Mouse (Mus musculus) kidney, adult 11 months (tissue): Measurements from ENCODE around the gene Olfr1090.

Source experiments
- DNase-seq: peaks from one replicate; pipeline ENCODE4 v3.0.0; 2022

Gene Olfr1090

DNA sequence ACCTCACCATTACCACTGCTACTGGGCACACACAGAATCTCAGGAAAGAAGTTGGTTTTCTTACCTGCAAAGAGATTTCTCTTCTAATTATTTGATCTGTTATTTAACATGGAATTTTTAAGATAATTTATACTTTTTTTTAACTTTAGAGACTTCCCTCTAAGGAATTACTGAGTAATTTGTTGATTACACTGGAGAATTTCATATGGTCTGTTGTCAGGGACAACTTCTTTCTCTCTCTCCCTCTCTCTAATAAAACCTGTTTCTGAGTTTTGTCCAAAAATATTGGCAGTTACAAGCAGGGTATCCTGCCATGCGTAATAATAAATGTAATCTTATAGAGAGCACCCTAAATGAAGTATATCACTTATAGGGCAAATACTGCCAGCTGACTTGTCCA is at the start of gene Olfr1090:
Gene Olfr1090, minus strand, starts transcription at position 101 of the 400 bp plus-strand sequence.
- DNase-seq, result no peak

DNA sequence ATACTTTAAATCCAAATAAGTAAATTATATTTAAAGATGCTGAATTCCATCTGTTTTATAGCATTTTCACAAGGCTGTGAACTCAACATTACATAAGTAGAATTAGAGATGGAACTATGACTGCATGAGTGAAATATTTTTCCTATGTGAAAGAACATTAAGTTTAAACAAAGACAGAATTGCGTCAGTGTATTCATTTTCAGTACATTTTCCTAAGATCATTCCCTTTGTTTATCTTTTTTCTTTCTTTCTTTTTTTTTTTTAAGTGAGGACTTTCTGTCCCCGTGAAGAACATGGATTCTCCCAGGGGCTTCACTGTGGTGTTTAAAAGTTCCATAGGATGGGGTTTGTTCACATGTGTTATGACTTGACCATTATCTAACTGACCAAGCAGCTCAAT is 23.4 kb upstream of the Olfr1090 start, which contains the start of gene Olfr1093:
Gene Olfr1093, plus strand, starts transcription at position 301 of the 400 bp plus-strand sequence.
- no peak for DNase-seq

DNA sequence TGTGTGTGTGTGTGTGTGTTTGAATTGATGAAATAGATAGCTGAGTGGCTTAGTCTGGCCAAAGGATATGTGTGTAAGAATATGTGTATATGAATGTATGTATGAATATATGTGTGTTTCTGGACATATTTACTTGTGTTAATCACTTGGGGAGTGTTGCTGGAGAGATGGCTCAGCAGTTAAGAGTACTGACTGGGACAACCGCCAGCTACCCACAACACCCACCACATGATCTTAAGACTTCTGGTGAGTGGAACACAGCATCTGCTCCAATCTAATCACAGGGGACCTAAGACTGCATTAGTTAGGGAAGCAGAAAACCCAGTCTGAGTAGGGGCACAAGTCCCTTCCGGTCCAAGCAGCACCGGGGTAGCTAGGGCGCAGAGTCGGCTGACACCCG is 2.3 kb upstream of the Olfr1090 start:
- no peak for DNase-seq

DNA sequence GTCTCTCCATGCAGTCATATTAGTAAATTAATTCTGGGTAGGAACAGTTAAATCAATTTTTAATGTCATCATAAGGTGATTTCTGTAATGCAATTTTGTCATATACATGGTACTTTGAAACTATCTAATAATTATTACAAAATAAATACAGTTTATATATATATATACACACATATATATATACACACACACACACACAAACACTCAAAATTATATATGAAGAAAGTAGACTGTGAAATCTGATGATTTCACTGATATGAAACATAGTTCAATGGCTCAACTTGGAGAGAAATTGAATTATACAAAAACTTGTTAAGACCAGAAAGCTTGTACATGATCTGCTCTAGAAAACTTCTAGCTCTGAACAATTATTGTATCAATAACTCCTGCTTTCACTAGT is 25.2 kb downstream of the Olfr1090 start, which contains the start of gene Olfr1089:
Gene Olfr1089, minus strand, starts transcription at position 101 of the 400 bp plus-strand sequence.
- DNase-seq, result no peak
